Mouse (Mus musculus) cerebral cortex, adult 2 months (tissue): ENCODE measurements around the gene Mamdc4.

Experiments used
- WGBS: fragments of 180-500 bp; shearing (Covaris S2); methylation state at CpG from one replicate; pipeline ENCODE4 v1.1.7; 2018; 5-methylcytosine and 5-hydroxymethylcytosine counted together

Gene Mamdc4

DNA sequence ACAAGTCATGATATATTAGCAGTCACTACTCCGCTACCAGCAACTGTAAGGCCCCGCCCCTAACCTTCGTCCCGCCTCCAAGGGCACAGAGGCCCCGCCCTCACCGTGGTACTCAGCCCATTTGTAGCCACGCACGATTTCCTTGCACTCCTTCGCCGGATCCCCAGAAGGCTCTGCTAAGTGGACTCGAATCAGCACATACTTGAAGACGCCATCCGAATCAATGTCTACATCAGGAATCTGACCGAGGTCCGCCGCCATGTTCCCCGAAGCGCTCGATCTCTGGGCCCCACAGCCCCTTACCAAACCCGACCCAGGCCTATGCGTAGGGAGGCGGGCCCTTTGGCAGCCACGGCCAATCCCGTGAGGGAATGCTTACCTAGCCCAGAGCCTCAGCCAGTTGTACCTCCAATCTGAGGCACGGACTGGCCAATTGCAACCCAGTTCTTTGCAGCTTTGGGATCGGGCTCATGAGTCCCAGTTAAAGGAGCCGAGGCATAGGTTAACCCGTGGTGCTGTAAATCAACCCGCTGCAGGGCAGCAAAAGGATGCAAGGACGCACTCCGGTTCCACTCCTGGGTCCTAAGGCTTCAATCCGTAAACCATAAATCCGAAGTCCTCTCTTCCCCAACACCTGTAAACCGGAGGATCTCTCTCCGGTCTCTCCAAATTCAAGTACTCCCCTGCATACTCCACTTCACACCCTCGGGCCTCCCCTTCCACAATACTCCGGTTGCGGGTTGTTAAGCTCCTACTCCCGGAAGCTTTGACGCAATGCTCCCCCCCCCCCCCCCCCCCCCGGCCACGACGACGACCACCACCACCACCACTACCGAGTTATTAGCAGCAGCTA is at the start of gene Mamdc4, which contains the start of gene Phpt1:
Gene Mamdc4, minus strand, starts transcription at position 267 of the 853 bp plus-strand sequence.
Gene Phpt1, minus strand, starts transcription at position 646 of the 853 bp plus-strand sequence.
- WGBS: under 1% methylated on average over 43 of the region's 45 CpGs

DNA sequence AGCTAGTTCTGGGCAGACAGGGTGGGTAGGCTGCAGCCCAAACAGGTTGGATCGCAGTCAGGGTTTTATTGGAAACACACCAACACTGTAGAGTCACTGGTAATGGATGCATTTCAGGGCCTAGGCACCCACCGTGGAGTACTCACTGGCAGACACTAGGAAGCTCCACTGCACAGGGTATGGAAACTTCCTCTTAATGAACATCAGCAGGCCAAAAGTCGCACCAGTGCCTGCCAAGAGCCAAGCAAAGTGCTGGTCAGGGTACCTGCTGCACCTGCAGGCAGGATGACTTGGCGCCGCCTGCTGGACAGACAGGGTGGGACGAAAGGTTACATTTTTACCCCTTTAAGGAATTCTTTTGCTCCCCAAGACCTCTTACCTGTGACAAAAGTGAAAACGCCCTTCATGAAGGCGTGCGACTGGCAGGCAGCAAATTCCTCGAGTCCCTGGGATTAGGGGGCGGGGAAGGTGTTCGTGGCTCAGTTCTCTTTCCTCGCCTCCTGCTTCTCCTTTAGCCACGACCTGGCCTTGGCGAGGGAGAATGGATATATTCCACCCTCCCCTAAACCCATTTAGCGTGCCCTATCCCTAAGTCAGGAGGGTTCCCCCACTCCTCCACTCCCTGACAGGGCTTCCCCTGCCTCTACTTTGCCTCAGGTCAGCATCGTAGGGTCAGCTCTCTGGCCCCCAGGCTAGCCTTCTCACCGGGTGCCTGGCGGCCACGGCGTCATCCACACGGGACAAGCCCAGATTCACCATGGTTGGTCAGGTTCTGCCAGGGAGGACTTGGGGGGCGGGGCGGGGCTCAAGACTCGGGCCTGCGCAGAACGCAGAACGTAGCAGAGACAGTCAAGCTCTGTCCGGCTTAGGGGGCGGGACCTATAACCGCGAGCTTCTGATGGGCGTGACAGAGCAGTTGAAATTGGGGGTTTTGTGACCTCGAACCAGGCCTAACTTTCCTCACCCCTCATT is 46.9 kb upstream of the Mamdc4 start, which contains the start of gene Tmem141:
Gene Tmem141, minus strand, starts transcription at position 777 of the 972 bp plus-strand sequence.
- WGBS: 3% methylated on average over 34 of the region's 34 CpGs

DNA sequence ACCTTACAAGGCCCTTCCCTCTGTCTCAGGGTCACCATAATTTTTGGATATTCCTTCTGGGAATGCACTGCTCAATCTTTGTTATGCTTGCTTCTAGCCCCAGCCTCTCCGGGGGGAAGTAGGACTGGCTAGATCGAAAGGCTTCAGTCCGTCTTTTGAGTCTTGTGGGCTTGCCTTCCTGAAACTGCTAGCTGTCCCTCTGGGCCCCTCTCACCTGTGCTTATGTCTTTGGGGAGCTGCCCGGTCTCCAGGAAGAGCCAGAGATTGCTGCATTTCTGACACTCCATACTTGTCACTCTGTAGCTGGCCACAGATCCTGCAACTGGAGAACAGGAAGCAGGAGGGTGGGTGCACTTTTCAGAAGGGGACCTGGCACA is 46.2 kb upstream of the Mamdc4 start:
- 78% methylated on average over 4 of the region's 4 CpGs for WGBS

DNA sequence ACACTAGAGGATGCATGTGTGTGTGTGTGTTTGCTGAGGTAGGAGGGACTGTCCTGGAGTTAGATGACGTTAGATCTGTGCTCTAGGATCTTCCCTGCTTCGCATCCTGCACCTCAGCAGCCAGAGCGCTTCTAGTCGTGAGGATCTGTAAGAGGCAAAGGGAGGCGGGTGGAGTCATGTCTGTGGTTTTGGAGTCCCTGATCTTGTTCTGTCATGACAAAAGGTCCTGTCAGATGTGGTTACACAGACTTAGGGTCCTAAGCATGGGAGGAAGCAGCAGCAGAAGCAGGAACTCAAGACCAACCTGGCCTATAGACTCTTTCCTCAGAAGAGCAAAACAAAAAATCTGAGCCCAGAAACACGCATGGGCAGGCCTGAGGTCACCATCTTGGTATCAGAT is 45.7 kb upstream of the Mamdc4 start:
- 87% methylated on average over 6 of the region's 6 CpGs for WGBS

DNA sequence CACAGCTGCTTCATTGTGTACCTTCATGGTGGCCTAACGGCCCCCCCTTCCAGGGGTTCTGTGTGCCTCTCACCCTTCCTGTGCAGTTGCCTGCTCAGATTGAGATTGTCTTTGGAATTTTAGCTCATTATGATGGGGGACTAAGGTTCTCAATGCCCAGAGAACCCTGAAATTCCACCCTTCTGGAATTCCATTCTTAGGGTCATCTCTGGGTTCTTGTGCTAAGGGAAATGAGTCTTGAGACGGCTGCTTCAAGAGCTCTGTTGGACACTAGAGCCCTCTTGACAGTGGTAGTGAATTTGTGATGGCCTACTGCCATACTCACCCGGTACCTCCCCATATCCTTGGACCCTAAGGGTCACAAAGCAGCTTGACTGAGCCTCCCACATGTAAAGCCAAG is 42.9 kb upstream of the Mamdc4 start, which contains the start of gene Ccdc183:
Gene Ccdc183, minus strand, starts transcription at position 101 of the 400 bp plus-strand sequence.
- WGBS: 93% methylated on average over 3 of the region's 3 CpGs

DNA sequence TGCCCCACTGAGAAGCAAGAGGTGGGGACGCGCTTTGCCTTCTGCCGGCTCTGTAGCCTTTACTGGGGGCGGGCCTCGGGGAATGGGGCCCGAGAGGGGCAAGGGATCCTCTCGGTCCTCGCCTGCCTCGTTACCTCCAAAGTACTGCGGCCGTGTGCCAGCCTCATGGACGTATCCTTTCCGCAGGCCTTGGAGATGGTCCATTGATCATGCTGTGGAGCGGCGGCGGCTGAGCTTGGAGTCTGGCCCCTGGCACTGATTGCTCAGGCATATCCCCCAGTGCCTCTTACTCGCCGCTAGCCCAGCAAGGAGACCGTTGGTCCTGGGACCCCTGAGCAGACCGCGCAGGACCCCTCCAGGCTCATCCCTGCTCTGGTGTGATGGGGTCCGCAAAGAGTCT is 41.8 kb upstream of the Mamdc4 start:
- WGBS: 14% methylated on average over 22 of the region's 22 CpGs

DNA sequence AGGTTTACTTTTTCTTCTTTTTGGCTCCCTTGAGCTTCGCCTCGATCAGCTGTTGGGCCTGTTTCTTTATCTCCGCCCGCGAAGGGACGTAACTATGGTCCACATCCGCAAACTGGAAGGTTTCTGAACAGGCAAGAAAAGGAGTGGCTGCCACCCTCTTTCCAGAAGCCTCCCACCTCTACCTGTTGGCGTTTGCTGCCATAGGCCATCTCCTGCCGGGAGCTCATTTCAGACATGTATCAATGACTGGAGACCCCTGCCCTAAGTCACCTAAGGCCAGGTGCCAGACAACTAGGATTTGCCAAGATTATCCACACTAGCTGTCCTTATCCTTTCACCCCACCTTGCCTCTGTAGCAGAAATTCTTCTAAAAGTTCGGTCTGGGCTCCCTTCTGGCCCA is 34.0 kb upstream of the Mamdc4 start:
- 56% methylated on average over 10 of the region's 10 CpGs for WGBS

DNA sequence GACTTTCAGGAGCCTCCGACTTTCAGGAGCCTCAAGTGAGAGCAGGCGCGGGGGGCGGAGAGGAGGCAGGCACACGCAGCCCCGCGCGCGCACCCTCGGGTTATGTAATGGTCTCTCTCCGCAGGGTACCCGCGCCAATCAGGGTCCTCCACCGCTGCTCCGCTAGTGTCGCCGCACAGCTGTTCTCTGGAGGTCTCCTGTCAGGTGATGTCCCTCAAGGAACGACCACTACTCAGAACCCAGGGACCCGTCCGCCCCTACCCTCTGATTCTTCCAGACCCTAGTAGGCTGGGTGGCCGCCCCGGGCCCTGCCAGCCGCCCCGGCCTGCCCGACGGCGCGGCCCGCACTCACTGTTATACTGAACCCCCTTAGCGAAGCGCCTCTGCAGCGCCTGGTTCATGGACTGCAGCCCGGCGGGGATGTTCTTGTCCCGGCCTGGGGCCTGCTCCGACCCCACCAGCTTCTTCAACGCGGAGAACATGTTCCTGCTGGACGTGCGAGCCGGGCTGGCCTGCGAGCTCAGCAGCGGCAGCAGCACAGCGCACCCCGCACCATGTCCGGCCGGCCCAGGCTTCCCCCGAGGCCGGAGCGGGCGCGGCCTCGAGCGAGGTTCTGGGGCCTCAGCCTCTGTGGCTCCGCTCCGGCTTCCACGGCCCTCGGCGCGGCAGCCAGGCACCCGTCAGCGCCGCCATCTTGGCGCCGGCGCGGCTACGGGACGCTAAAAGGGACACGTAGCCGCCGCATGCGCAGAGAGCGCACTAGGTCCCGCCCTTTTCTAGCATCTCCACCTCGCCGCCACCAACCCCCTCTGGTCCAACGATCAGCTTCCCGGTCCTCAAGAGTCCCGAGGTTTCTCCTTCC is 33.3 kb upstream of the Mamdc4 start, which contains the start of gene Rabl6:
Gene Rabl6, minus strand, starts transcription at position 761 of the 862 bp plus-strand sequence.
- WGBS: under 1% methylated on average over 80 of the region's 80 CpGs

DNA sequence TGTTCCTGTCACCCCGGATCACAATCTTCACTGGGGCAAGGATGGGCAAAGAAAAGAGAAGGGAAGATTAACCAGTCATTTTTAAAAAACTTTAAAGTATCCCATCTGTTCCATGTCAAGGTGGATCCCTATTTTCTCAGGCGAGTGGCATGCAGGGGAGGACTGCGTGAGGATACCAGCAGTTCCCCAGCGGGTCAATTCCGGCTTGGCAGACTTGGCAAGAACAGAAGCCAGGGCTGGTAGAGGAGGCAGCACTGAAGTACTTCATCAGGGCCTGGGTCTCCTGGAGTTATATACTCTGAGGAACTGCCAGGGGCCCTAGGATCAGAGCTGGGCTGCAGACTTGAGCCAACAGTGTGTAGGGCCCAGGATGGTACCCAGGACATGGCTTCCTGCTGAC is 27.9 kb upstream of the Mamdc4 start:
- WGBS: 84% methylated on average over 5 of the region's 5 CpGs

DNA sequence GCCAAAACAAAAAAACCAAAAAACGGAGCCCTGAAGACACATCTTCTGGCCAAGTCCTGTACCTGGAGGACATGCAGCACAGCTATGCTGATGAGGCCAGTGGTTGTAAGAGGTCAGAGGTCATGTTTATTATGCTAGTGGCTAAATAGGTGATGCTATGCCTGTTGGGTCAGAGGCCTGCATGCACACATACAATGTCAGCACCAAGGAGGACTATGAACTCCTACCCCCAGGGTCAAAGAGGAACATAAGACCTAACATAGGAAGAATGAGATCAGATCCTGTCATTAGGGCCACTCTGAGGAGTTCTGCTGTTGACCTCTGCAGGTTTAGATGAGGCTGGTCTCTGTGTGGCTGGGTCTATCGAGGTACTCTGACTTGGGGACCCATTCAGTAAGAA is 25.4 kb upstream of the Mamdc4 start:
- WGBS: 74% methylated on average over 2 of the region's 2 CpGs

DNA sequence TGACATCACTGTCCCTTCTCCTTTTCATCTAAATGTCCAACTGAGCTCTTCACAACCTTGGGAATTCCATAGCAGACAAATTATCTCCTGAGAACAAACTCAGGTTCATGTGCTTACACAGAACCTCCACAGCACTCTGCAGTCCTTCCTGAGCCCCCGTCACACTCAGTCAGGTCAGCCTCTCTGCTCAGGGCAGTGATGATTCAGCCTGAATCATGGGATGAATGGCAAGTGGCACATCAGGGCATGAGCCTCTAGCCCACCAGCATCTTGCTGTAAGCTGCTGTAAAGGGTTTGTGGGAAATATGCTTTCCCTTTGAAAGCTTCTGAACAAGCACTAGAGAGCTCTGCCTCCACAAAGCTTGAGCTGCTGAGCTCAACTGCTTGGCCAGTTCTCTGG is 24.1 kb upstream of the Mamdc4 start:
- 77% methylated on average over 1 of the region's 1 CpGs for WGBS

DNA sequence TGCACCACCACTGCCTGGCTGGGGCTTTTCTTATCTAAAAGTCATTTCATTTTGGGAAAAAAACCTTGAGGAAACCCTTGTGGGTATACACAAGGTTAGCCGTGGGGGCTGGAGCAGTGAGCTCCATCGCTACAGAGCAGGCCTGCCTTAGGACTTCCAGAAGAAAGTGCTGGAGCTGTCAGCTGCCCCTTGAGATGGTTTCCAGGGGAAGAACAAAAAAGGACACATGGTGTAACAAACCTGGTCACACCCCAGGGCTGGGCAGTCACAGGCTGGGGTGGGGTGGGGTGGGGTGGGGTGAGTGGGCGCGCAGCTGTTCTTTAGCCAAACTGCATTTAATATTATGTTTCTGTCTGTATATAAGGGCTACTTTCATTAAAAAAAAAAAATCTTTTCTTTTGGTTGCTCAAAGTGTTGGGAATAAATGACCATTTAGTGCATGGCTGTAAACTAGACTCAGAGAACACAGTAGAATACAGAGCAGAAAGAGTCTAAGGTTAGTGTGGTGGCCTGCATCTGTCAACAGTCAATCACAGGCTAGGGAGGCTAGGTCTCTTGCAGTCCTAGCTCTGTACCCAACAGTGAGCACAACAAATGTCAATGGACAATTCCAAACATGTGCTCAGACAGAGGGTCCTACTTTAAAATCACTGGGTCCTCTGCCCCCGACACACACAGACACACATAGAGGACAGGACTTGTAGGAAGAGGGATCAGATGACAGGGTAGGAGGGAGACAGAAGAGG is 22.3 kb upstream of the Mamdc4 start:
- 93% methylated on average over 5 of the region's 5 CpGs for WGBS

DNA sequence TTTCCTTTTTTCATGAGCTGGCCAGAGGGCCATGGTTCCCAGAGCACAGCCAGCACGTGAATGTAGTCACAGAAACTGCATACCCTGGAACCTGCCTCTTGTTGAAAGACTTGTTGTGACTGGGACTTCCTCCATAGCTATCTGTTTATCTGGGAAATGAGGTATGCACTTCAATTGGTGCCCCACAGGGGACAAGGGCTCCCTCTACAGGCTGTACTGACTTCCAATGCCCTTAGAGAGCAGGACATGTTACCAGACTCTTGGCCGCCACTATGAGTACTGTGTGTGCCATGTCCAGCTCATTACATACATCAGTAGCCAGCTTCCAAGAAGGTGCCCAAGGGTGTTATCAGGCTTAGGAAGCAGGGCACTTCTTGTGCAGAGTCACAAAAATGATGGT is 17.2 kb upstream of the Mamdc4 start:
- WGBS: 65% methylated on average over 2 of the region's 2 CpGs

DNA sequence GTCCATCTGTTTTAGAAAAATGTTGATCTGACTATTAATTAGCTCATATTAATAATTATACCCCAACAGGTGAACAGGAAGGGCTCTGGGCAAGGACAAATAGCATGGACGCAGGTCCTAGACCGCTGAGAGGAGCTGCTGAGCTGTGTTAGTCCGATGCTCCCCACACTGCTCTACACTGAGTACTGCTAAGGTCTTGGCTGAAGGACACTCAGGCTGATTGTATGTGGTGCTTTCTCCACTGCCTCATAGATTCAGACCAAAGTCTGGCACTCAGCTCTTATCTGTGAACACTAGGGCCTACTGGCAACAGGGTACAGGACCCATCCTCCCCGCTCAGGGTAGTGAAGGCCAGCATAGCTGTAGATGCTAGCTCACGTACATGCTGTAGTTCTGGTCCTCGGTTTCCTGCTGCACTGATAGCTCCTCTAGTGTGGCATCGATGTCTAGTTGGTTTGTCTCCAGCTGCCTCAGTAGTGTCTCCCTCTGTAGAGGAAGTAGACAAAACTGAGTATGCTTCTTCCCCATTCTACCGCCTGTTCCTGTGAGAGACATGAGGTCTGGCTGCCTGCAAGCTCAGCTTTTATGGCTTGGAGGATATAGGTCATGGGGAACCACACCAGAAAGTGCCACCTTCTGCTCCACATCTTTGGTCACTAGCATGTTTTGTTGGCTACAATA is 13.7 kb upstream of the Mamdc4 start:
- WGBS: 83% methylated on average over 8 of the region's 8 CpGs

DNA sequence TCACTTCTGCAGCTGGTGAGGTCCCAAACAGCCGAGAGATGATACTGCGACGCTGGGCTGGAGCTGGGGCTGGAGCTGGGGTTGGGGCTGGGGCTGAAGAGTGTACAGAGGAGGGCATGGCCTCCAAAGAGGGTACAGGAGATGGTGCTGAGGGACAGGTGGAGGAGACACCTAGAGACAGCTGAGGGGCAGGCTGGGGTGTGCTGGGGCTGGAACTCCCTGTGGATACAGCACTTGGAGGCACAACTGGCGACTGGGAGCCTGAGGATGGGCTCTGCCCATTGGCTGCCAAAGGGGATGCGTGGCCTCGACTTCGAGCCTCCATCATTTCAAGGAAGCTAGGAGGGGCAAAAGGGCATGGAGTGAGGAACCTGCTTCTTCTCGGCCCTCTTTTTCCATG is 12.6 kb upstream of the Mamdc4 start:
- 92% methylated on average over 8 of the region's 8 CpGs for WGBS

DNA sequence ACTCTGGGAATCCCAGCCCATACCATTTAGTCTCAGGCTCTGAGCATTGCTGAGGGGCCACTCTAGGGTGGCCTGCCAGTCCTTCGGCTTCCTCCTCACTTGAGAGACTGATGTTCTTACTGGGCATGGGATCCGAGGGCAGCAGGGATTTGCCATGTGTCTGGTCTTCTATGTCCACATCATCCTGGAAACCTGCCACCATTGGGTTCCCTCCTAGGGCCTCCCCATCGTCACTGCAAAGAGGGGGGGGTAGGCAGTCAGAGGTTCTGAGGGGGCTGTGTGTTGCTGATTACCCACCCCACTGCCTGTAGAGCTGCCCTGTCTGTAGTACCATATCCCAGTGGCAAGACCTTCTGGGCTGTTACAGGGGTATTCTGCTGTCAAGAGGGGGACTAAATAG is 11.0 kb upstream of the Mamdc4 start:
- WGBS: 52% methylated on average over 3 of the region's 3 CpGs

DNA sequence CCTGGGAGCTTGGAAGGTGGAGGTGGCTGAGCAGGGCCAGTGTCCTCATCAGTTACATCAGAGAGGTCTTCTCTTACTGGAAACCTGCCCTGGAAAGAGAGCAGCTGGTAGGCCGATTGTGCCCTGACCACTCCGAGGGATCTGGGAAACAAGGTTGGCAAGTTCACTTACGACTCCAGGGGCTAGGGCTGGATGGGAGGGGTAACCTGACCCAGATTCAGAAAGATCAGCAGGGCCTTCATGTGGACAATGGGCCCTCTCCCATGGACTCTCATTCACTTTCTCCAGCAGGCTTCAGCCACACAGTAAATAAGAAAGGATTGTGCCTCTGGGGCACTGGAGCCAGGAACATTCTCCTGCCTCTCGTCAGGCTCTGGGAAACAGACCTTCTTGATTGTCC is 10.2 kb upstream of the Mamdc4 start:
- 59% methylated on average over 4 of the region's 4 CpGs for WGBS

DNA sequence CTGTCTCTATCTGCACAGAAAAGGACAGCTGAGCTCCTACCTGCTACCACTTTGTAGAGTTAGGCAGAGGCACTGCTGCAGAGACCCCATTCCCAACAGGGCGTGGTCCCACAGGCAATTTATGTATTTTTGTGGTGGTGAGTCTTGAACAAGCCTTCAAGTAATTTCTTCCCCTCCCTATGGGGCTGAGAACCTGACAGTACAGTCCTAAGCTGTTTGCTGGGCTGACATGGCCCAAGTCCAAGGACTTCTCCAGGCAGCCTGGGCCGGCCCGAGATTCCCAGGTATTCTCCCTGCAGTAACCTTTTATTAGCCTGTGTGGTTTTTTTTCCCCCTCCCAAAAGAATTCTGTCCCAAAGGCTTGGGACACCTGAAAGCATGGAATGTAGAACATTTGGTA is 9.5 kb upstream of the Mamdc4 start:
- WGBS: 84% methylated on average over 3 of the region's 3 CpGs

DNA sequence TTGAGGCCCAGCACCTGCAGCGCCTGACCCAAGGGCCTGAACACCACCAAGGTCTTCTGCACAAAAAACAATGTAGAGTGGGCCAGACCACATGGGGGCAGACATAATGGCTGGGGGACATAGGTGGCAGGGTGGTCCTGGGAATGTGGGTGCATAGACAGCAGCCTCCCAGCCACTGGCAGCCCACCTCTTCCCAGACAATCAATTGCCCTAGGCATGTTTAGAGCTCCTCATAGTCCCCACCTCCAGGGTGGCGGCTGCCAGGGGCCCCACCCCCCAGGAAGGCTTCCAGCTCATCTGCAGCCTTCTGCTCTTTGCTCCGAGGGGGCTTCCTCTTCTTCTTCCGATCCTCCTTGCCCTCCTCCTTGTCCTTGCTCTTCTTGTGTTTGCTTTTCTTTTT is 8.9 kb upstream of the Mamdc4 start:
- WGBS: 50% methylated on average over 4 of the region's 4 CpGs

DNA sequence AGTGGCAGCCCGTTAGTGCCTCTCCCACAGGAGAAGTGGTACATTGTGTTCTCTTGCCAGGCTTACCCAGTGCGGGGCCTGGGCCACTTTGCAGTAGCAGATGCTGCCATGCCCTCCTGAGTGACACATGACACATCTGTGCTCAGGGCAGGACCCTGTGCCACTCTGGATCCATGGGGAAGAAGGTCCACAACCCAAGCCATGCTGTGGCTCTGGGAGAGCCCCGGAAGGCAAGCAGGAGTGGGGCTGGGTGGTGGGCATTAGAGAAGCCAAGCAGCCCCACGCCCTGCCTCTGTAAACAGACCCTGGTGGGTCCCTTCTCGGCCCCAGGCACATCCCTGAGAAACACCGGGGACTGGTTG is 8.5 kb upstream of the Mamdc4 start:
- 58% methylated on average over 6 of the region's 6 CpGs for WGBS
